Mouse (Mus musculus): Measurements from ENCODE around the gene Prkn. TPM values are rescaled to one million over a fixed set of nuclear protein-coding genes. Genes with fewer than 3 reads are reported as not detected.
"Not testable (repeated sequence)": the region's sequence is repeated elsewhere in the genome, so short reads cannot be mapped to it uniquely, and the experiment has no call there.

The Prkn gene
- polyA plus RNA-seq, 1 experiment = not detected

- no peaks in the 10 kb centered on the region for H3K79me2 ChIP-seq (ENCODE audit: control insufficient read depth, insufficient read depth)
- peaks cover 41% of the 10 kb centered on the region for H3K27me3 ChIP-seq (ENCODE audit: control insufficient read depth, insufficient read depth, insufficient read length)
Observed at GRCm38 (mm10) chr17:11989296-11989695, 1149.1 kb downstream of the Prkn start.

GRCm38 (mm10) chr17:11990386-11991087, 1150.4 kb downstream of the Prkn start:
- no peaks in the 10 kb centered on the region for H3K36me3 ChIP-seq (ENCODE audit: control insufficient read depth, insufficient read depth)
- no peaks in the 10 kb centered on the region for H3K79me3 ChIP-seq (ENCODE audit: low read depth)
- H3K27me3 ChIP-seq (ENCODE audit: control insufficient read depth, insufficient read depth, insufficient read length) = peaks cover 30% of the 10 kb centered on the region
- H3ac ChIP-seq (ENCODE audit: control insufficient read depth, insufficient read length, low read depth) = no peak overlapping the region
- no peak for TF ChIP-seq MYOD1 (IDR thresholded peaks at IDR 0.05; ENCODE audit: control insufficient read depth, insufficient read length, low read depth)
- H3K79me2 ChIP-seq (ENCODE audit: control insufficient read depth, insufficient read depth) = no peaks in the 10 kb centered on the region
- no peak overlapping the region for H3K4me3 ChIP-seq (ENCODE audit: insufficient read depth, poor library complexity, severe bottlenecking)

More at GRCm38 (mm10) chr17:11989296-11989695, 1149.1 kb downstream of the Prkn start:
- H3K79me3 ChIP-seq (ENCODE audit: low read depth) = no peaks in the 10 kb centered on the region
- no peaks in the 10 kb centered on the region for H3K36me3 ChIP-seq (ENCODE audit: control insufficient read depth, insufficient read depth)
- no peak overlapping the region for H3ac ChIP-seq (ENCODE audit: control insufficient read depth, insufficient read length, low read depth)
- no peak overlapping the region for H3K4me3 ChIP-seq (ENCODE audit: insufficient read depth, poor library complexity, severe bottlenecking)
- no peak for TF ChIP-seq MYOD1 (IDR thresholded peaks at IDR 0.05; ENCODE audit: control insufficient read depth, insufficient read length, low read depth)
- TF ChIP-seq CTCF (IDR thresholded peaks at IDR 0.05; ENCODE audit: control insufficient read depth, insufficient read depth, insufficient read length) = no peak
- no peak for TF ChIP-seq USF1 (IDR thresholded peaks at IDR 0.05; ENCODE audit: low read depth)
- no peak for TF ChIP-seq CEBPB (IDR thresholded peaks at IDR 0.05; ENCODE audit: low read depth)
- no peak for TF ChIP-seq MAX (IDR thresholded peaks at IDR 0.05)
- TF ChIP-seq MYOG (IDR thresholded peaks at IDR 0.05; ENCODE audit: control insufficient read depth, extremely low read depth, insufficient read length) = no peak
- TF ChIP-seq FOSL1 (IDR thresholded peaks at IDR 0.05; ENCODE audit: insufficient read depth, low read length, poor library complexity, severe bottlenecking) = no peak

GRCm38 (mm10) chr17:11993249-11993648, 1153.1 kb downstream of the Prkn start:
- Histone ChIP-seq H3K27me3 (ENCODE audit: control insufficient read depth, insufficient read depth, insufficient read length) (peaks cover 18% of the 10 kb centered on the region), H3K36me3 (ENCODE audit: control insufficient read depth, insufficient read depth) (no peaks in the 10 kb centered on the region), H3K4me3 (ENCODE audit: insufficient read depth, poor library complexity, severe bottlenecking) (no peak overlapping the region), H3K79me2 (ENCODE audit: control insufficient read depth, insufficient read depth) (no peaks in the 10 kb centered on the region), H3ac (ENCODE audit: control insufficient read depth, insufficient read length, low read depth) (no peak overlapping the region), H3K79me3 (ENCODE audit: low read depth) (no peaks in the 10 kb centered on the region)
- no peak for TF ChIP-seq CTCF (IDR thresholded peaks at IDR 0.05; ENCODE audit: control insufficient read depth, insufficient read depth, insufficient read length)
- no peak for TF ChIP-seq MYOG (IDR thresholded peaks at IDR 0.05; ENCODE audit: control insufficient read depth, extremely low read depth, insufficient read length)
- no peak for TF ChIP-seq USF1 (IDR thresholded peaks at IDR 0.05; ENCODE audit: low read depth)
- TF ChIP-seq MYOD1 (IDR thresholded peaks at IDR 0.05; ENCODE audit: control insufficient read depth, insufficient read length, low read depth) = no peak
- no peak for TF ChIP-seq FOSL1 (IDR thresholded peaks at IDR 0.05; ENCODE audit: insufficient read depth, low read length, poor library complexity, severe bottlenecking)
- TF ChIP-seq MAX (IDR thresholded peaks at IDR 0.05) = no peak
- TF ChIP-seq CEBPB (IDR thresholded peaks at IDR 0.05; ENCODE audit: low read depth) = no peak

GRCm38 (mm10) chr17:11994252-11994651, 1154.1 kb downstream of the Prkn start:
- Histone ChIP-seq H3K27me3 (ENCODE audit: control insufficient read depth, insufficient read depth, insufficient read length) (peaks cover 11% of the 10 kb centered on the region), H3K36me3 (ENCODE audit: control insufficient read depth, insufficient read depth) (no peaks in the 10 kb centered on the region)
- no peak for TF ChIP-seq CTCF (IDR thresholded peaks at IDR 0.05; ENCODE audit: control insufficient read depth, insufficient read depth, insufficient read length)
- no peak for TF ChIP-seq MAX (IDR thresholded peaks at IDR 0.05)

GRCm38 (mm10) chr17:11994754-11995153, 1154.6 kb downstream of the Prkn start:
- not testable (repeated sequence) for H3K36me3 ChIP-seq (ENCODE audit: control insufficient read depth, insufficient read depth); H3K4me3 ChIP-seq (ENCODE audit: insufficient read depth, poor library complexity, severe bottlenecking); H3K79me2 ChIP-seq (ENCODE audit: control insufficient read depth, insufficient read depth); H3ac ChIP-seq (ENCODE audit: control insufficient read depth, insufficient read length, low read depth); H3K79me3 ChIP-seq (ENCODE audit: low read depth)
- H3K27me3 ChIP-seq (ENCODE audit: control insufficient read depth, insufficient read depth, insufficient read length) = peaks cover 11% of the 10 kb centered on the region

More at GRCm38 (mm10) chr17:11994252-11994651, 1154.1 kb downstream of the Prkn start:
- H3K79me2 ChIP-seq (ENCODE audit: control insufficient read depth, insufficient read depth) = no peaks in the 10 kb centered on the region
- H3K4me3 ChIP-seq (ENCODE audit: insufficient read depth, poor library complexity, severe bottlenecking) = no peak overlapping the region
- H3K79me3 ChIP-seq (ENCODE audit: low read depth) = no peaks in the 10 kb centered on the region
- no peak overlapping the region for H3ac ChIP-seq (ENCODE audit: control insufficient read depth, insufficient read length, low read depth)

- TF ChIP-seq MYOD1 (IDR thresholded peaks at IDR 0.05; ENCODE audit: control insufficient read depth, insufficient read length, low read depth) (no peak), MYOG (IDR thresholded peaks at IDR 0.05; ENCODE audit: control insufficient read depth, extremely low read depth, insufficient read length) (no peak), USF1 (IDR thresholded peaks at IDR 0.05; ENCODE audit: low read depth) (no peak), CTCF (IDR thresholded peaks at IDR 0.05; ENCODE audit: control insufficient read depth, insufficient read depth, insufficient read length) (no peak), MAX (IDR thresholded peaks at IDR 0.05) (no peak), FOSL1 (IDR thresholded peaks at IDR 0.05; ENCODE audit: insufficient read depth, low read length, poor library complexity, severe bottlenecking) (no peak), CEBPB (IDR thresholded peaks at IDR 0.05; ENCODE audit: low read depth) (no peak)
- no peaks in the 10 kb centered on the region for H3K79me3 ChIP-seq (ENCODE audit: low read depth)
- H3K79me2 ChIP-seq (ENCODE audit: control insufficient read depth, insufficient read depth) = no peaks in the 10 kb centered on the region
- no peak overlapping the region for H3ac ChIP-seq (ENCODE audit: control insufficient read depth, insufficient read length, low read depth)
- no peaks in the 10 kb centered on the region for H3K36me3 ChIP-seq (ENCODE audit: control insufficient read depth, insufficient read depth)
- H3K4me3 ChIP-seq (ENCODE audit: insufficient read depth, poor library complexity, severe bottlenecking) = no peak overlapping the region
- H3K27me3 ChIP-seq (ENCODE audit: control insufficient read depth, insufficient read depth, insufficient read length) = peaks cover 8% of the 10 kb centered on the region
Observed at GRCm38 (mm10) chr17:11995522-11995921, 1155.3 kb downstream of the Prkn start.
